Mouse (Mus musculus) layer of hippocampus, postnatal 25 days (tissue): ENCODE results near the gene Fgf3. TPM values are rescaled to one million over a fixed set of nuclear protein-coding genes. Genes with fewer than 3 reads are reported as not detected.

Source experiments
- DNase-seq, 2 experiments: peaks; one replicate each; pipeline ENCODE4 v3.0.0; 2022; ENCODE audit warnings: mixed read lengths in 2 of 2, low spot score in 1 of 2; ENCODE audit errors: extremely low spot score in 1 of 2
- total RNA-seq, 2 experiments: library from RNA; stranded (reverse); gene quantifications; 2 replicates each; pipeline ENCODE4 v1.2.3; 2021

The Fgf3 gene
- not detected for total RNA-seq

- no peak for DNase-seq
Measured at GRCm38 (mm10) chr7:144837891-144838488, at the start of gene Fgf3. Gene Fgf3, plus strand, starts transcription at chr7:144838083.

- no peak for DNase-seq
Measured at GRCm38 (mm10) chr7:144788631-144789030, 49.3 kb upstream of the Fgf3 start.

DNA sequence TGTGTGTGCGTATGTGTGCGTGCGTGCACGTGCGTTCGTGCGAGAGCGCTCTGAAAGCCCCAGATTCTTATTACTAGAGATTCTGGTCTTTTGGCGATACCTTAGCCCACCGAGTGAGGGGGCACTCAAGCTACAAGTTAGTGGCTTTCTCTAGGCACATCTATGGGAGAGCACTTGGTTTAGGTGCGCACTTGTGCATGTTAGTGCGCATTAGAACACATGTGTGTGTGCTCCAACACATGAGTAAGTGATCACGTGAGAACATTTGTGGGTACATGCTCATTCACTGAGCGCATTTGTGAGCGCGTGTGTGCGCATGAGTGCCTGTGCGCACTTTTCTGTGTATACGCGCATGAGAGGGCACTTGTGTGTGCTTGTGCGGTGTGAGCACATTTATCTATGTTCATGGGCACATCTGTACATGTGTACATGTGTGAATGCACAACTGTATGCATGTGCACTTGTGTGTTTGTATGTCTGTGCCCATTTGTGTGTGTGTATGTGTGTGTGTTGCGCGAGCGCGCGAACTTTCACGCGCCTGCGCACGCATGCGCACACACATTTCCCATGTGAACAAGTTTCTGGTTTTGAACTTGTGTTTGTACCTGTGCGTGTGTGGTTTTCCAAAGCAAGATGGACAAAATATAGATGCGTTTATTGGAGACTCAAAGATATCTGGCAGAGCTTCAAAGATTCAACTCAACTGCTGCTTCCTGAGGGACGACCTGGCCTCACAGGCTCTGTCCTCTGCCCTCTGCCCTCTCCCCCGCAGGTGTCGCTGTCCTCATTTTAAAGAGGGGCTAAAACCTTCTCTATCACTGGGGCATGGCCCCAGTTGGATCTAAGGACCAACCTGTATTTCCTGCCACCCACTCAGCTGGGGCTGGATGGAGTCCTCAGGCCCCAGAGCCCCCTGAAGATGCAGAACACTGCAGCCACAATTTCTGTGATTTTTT is 48.0 kb upstream of the Fgf3 start:
- peak in 1 of 2 experiments; percentile 4 for DNase-seq

DNA sequence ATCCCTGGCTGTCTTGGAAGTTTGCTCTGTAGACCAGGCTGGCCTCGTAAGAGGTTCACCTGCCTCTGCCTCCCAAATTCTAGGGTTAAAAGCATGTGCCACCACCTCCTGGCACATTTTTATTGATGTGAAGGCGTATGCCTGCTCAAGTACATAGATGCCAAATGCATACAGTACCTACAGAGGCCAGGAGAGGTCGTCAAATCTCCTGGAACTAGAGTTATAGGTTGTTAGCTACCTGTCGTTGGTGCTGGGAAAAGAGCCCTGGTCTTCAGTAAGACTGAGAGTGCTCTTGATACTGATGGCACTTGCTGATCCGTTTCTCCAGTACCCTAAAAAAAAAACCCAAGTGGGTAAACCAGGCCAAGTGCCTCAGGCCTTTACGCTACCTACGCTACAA is 46.5 kb upstream of the Fgf3 start:
- DNase-seq, result no peak

DNA sequence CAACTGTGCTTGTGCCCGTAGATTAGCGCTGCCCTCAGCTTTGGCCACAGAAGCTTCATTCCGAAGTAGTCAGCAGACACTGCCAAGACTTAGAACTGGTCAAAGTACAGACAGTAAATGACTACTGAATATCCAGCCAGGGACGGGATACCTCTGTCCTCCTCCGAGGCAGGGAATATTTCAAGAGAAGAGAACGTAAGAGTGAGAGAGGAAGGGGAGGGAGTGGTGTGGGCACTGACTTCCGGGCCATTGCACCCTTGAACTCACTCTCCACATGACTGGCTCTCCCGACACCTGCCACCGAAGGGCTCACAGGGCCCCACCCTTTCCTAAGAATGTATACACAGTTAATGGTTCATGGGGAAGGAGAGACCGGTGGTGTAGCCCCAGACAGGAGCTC is 44.6 kb upstream of the Fgf3 start:
- no peak for DNase-seq

- DNase-seq, result no peak
Measured at GRCm38 (mm10) chr7:144795976-144796474, 41.9 kb upstream of the Fgf3 start.

GRCm38 (mm10) chr7:144796986-144797735 is 40.7 kb upstream of the Fgf3 start:
- no peak for DNase-seq

- DNase-seq, result peak; percentile 17 to 44
Measured at GRCm38 (mm10) chr7:144798471-144798870, 39.4 kb upstream of the Fgf3 start.

- no peak for DNase-seq
Measured at GRCm38 (mm10) chr7:144807036-144807435, 30.8 kb upstream of the Fgf3 start.

DNA sequence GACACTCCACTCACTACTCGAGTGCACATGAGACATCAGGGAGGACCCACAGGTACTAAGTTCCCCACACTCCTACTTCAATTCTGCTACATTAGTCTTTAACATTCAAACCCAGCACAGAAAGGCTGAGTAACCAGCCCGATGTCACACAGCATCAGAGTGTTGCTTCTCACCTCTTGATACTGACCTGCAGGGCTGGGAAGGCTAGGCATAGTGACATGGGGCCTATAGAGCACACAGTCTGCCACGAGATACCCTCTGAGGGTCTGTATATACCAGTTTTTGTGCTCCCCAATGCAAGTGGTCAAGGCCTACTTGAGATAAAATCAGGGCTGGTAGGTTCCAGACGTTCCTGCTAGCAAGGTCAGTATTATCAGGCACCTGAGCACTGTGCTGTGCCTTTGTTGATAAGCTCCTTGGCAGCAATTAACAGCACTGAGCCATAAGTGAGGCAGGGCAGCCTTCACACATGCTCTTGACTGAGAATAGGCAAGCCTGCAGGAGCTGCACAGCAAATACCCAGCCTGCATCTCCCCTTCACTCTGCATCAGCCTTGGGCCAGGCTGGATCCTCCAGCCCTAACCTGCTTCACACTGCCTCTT is 29.8 kb upstream of the Fgf3 start:
- DNase-seq, result no peak

DNA sequence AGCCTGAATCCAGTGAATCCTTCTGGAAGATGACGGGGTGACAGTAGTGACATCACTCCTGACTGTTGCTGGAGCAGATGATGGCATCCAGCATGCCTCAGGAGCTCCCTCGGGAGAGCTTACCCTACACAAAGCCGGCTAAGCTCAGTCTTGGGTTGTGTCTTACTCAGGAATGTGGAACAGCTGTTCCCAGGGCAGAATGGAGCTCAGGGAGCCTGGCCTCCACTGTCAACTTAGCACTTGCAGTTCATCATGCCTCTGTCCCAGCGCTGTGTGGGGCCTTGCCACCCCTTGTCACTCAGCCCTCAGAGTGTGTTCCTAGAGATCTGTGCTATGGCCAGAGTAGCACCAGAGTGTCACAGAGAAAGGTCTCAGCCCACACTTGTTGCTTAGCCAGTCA is 26.4 kb upstream of the Fgf3 start:
- no peak for DNase-seq

DNA sequence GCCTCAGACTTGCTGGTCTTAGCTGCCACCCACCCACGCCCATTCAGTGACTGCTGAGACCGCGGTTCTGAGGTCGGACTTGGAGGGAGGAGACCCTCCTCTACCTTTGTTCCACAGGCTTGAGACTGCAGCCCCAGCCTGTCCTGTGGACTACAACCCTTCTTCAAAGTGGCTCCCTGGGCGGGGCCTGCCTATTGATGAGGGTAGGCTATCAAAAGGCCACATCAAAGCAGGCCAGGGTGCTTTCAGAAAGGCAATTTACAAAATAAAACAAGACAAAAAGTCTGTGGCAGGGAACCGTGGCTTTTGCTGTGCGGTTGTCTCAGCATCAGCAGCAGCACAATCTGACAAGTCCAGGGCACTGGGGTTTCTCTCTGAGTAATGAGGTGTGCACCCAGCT is 16.0 kb upstream of the Fgf3 start:
- no peak for DNase-seq

GRCm38 (mm10) chr7:144823988-144824387 is 13.9 kb upstream of the Fgf3 start:
- no peak for DNase-seq

DNA sequence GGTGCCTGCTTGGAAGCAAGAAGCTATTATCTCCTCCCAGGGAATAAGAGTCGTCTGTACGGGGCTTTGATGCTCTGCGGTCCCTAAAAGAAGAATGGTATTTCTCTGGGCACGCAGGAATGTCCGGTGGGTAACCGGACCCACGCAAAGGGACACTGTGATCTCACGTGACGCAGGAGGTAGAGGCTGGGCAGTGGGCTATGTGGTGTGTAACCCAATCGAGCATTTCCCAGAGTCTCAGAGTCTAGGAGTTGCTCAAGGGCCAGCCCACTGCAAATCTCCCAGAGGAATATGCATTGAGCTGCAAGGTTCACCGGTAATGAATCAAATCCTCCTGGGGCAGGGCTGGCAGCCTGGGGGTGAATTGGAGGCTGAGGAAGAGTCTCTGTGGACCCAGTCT is 9.5 kb upstream of the Fgf3 start:
- no peak for DNase-seq

DNA sequence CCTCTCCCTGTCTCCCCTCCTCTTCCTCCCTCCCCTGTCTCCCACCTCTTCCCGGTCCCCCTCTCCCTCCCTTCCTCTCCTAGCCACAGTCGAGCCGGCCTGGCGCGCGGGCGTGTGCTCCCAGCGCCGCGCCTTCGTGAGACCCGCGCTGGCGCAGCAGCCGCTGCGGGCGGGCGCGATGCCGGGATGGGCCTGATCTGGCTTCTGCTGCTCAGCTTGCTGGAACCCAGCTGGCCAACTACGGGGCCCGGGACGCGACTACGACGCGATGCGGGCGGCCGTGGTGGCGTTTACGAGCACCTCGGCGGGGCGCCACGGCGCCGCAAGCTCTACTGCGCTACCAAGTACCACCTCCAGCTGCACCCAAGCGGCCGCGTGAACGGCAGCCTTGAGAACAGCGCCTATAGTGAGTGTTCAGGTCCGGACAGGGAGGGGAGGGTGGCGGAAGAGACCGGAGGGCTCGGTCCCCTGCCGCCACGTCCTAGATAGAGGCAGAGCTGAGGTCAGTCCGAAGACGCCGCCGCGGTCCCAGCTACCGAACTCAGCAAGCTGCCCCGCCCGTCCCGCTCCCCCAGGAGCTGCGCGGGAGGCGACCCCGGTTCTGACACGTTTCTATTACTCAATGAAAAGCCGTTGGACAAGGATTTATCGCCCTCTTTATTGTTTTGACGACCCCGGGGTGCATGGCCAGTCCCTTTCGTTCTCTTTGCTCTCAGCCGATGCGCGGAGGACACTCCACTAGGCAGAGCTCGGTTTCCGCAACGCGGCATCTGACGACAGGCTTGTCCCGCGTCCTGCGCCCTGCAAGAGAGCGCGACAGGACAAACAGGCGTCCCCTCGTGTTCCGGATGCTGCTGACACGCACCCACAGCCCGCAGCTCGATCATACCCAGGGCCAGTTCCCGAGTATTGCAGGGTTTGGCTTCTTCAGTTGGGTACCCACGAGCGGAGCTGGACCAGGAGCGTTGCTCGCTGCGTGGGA is 930 bp downstream of the Fgf3 start:
- DNase-seq, result no peak

- peak in 1 of 2 experiments; percentile 46 for DNase-seq
Measured at GRCm38 (mm10) chr7:144846158-144846557, 8.3 kb downstream of the Fgf3 start.

DNA sequence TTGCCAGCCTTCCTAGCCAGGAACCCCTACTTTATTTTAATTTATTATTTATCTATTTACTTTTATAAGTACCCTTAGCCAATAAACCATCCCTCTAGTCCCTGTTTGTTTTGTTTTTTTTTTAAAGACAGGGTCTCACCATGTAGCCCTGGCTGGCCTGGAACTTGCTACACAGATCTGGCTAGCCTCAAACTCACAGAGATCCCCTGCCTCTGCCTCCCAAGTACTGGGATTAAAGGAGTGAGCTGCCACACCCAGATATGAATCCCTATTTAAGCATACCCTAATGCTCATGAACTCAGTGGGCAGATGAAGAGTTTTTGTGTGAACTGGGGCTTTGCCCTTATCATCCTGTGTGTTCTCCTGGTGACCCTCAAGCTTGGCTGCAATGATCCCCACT is 9.2 kb downstream of the Fgf3 start, which contains the start of gene Fgf4:
Gene Fgf4, plus strand, starts transcription at position 301 of the 400 bp plus-strand sequence.
- no peak for DNase-seq

- no peak for DNase-seq
Measured at GRCm38 (mm10) chr7:144851321-144851720, 13.4 kb downstream of the Fgf3 start.

- no peak for DNase-seq
Measured at GRCm38 (mm10) chr7:144854966-144855365, 17.1 kb downstream of the Fgf3 start.
